Mouse (Mus musculus) kidney, adult 2 months (tissue): ENCODE results near the gene Zfp648. TPM values are rescaled to one million over a fixed set of nuclear protein-coding genes. Genes with fewer than 3 reads are reported as not detected.
A peak's percentile ranks its signal among the peaks of the same experiment; 100 is the strongest.

Experiments used
- DNase-seq: peaks from one replicate; pipeline ENCODE4 v3.0.0; 2021
- H3K27ac ChIP-seq: fragments of 200-500 bp; 2 replicates; pipeline ENCODE4 v1.5.1; 2012; ENCODE audit warnings: low read depth, low read length, control low read depth, inconsistent platforms; ENCODE audit not compliant: insufficient read depth
- H3K27me3 ChIP-seq: fragments of 200-500 bp; replicated peaks from 2 replicates; pipeline ENCODE4 v1.6.1; 2012; ENCODE audit warnings: mild to moderate bottlenecking, moderate library complexity, low read length, inconsistent platforms; ENCODE audit not compliant: control insufficient read depth, insufficient read depth
- H3K36me3 ChIP-seq: fragments of 200-500 bp; 2 replicates; pipeline ENCODE4 v1.6.1; 2012; ENCODE audit warnings: mild to moderate bottlenecking, moderate library complexity, low read length, inconsistent platforms; ENCODE audit not compliant: control insufficient read depth, insufficient read depth
- H3K4me1 ChIP-seq: fragments of 200-500 bp; 2 replicates; pipeline ENCODE4 v1.6.1; 2011; ENCODE audit warnings: low read length; ENCODE audit not compliant: control insufficient read depth, insufficient read depth
- H3K4me3 ChIP-seq: fragments of 200-500 bp; 2 replicates; pipeline ENCODE4 v1.5.1; 2011; ENCODE audit warnings: mild to moderate bottlenecking, low read depth, low read length, control low read depth; ENCODE audit not compliant: insufficient read depth
- CTCF ChIP-seq: fragments of 200-500 bp; conservative IDR thresholded peaks from 2 replicates; pipeline ENCODE4 v1.5.1; 2011; ENCODE audit warnings: low read depth, mild to moderate bottlenecking, control low read depth, low read length, moderate library complexity, mixed read lengths; ENCODE audit not compliant: insufficient read depth, insufficient read length
- POLR2A ChIP-seq: fragments of 200-500 bp; IDR thresholded peaks from one replicate; pipeline ENCODE4 v1.6.1; 2011; ENCODE audit warnings: low read depth, low read length, control low read depth
- WGBS: fragments of 180-500 bp; shearing (Covaris S2); methylation state at CpG from one replicate; pipeline ENCODE4 v1.1.7; 2018; 5-methylcytosine and 5-hydroxymethylcytosine counted together
- polyA plus RNA-seq: library from polyadenylated mRNA; depleted of rRNA; stranded (reverse); fragments of >200 nt; gene quantifications from 2 replicates; pipeline ENCODE4 v1.2.3, GENCODE M21; 2012

The Zfp648 gene
- polyA plus RNA-seq, 1 experiment, result 0.84 TPM

- no peaks in the 10 kb centered on the region for H3K36me3 ChIP-seq
- no peak for TF ChIP-seq POLR2A
- 0 out of 2 replicates have a peak, but pooled peaks have one; percentile 25 for TF ChIP-seq CTCF
- H3K4me3 ChIP-seq, result no peak overlapping the region
- DNase-seq, result no peak
- no peak overlapping the region for H3K27ac ChIP-seq
- no peaks in the 10 kb centered on the region for H3K4me1 ChIP-seq
- 54% methylated on average over 1 of the region's 1 CpGs for WGBS
- H3K27me3 ChIP-seq, result no peaks in the 10 kb centered on the region; the same call in 1 of the 2 replicates
These were observed 22.8 kb downstream of the Zfp648 start for GRCm38 (mm10) chr1:154223807-154224207.

DNA sequence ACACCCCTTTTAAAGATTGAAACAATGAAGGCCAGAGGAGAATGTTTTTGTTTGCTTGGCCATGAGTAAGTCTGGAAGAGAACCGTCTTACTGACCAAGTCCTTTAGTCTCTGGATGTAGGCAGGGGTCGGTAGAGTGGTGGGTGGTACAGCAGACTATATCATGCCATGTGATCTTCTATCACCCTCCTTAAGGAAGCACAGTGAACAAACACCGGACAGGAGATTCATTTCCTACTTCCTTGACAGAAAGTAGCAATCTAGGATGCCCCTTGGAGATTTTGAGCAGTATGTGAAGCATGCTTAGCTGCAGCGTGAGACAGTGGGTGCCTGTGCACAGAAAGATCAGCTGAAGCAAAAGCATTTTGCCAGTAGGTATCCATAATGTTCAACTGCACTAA lies 31.6 kb downstream of the Zfp648 start:
- no peaks in the 10 kb centered on the region for H3K27me3 ChIP-seq
- no peak overlapping the region for H3K27ac ChIP-seq
- TF ChIP-seq POLR2A (no peak), CTCF (no peak)
- no peaks in the 10 kb centered on the region for H3K36me3 ChIP-seq
- DNase-seq, result no peak
- H3K4me1 ChIP-seq, result no peaks in the 10 kb centered on the region; the same call in 1 of the 2 replicates
- WGBS, result 60% methylated on average over 4 of the region's 4 CpGs
- H3K4me3 ChIP-seq, result no peak overlapping the region

GRCm38 (mm10) chr1:154233033-154233432 lies 32.0 kb downstream of the Zfp648 start:
- no peak for TF ChIP-seq POLR2A
- TF ChIP-seq CTCF, result no peak
- DNase-seq, result no peak
- Histone ChIP-seq H3K27me3 (no peaks in the 10 kb centered on the region), H3K27ac (no peak overlapping the region), H3K4me1 (no peaks in the 10 kb centered on the region; the same call in 1 of the 2 replicates), H3K36me3 (no peaks in the 10 kb centered on the region), H3K4me3 (no peak overlapping the region)
- WGBS, result 62% methylated on average over 6 of the region's 6 CpGs

- 54% methylated on average over 9 of the region's 9 CpGs for WGBS
- Histone ChIP-seq H3K27me3 (no peaks in the 10 kb centered on the region), H3K4me1 (no peaks in the 10 kb centered on the region; the same call in 1 of the 2 replicates), H3K27ac (no peak overlapping the region), H3K4me3 (no peak overlapping the region), H3K36me3 (no peaks in the 10 kb centered on the region)
- no peak for DNase-seq
- TF ChIP-seq POLR2A (no peak), CTCF (no peak)
These were observed 33.8 kb downstream of the Zfp648 start for GRCm38 (mm10) chr1:154234814-154235213.

DNA sequence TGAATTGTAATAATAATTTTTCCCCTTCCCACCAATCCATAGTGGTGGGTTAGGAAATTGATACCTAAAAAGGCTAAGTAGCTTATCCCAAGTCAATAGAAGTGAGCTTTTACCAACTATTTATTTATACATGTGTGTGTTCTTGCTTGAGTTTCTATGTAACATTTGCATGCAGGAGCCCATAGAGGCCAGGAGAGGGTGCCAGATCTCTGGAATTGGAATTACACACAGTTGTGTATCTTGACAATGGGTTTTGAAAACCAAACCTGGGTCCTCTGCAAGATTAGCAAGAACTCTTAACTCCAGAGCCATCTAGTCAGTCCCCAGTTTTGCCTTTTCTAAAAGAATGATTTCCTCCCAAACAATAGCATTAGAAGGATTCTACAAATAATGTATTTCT lies 37.9 kb downstream of the Zfp648 start:
- Histone ChIP-seq H3K4me3 (no peak overlapping the region), H3K36me3 (no peaks in the 10 kb centered on the region), H3K27ac (no peak overlapping the region), H3K4me1 (no peaks in the 10 kb centered on the region; the same call in 1 of the 2 replicates), H3K27me3 (no peaks in the 10 kb centered on the region)
- no peak for TF ChIP-seq POLR2A
- TF ChIP-seq CTCF, result peak; percentile 33; the same call in 1 of the 2 replicates
- DNase-seq, result no peak

DNA sequence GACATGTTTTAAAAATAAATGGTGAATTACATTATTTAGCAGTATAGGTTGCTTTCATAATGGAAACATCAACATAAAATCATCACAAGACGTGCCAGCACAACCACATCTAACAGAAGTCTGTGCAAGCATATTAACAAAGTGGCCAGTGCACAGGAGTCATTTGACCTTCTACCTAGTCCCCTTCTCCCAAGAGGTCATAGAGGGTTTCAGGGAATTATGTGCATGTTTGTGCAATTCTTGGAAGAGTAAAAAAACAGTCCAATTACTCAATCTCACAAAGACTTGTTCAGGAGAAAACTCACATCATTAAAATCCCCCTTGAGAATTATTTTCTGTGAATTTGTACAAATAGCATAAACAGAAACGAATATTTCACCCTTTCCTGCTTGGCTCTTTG lies 50.2 kb downstream of the Zfp648 start:
- Histone ChIP-seq H3K36me3 (no peaks in the 10 kb centered on the region), H3K4me3 (no peak overlapping the region), H3K27me3 (no peaks in the 10 kb centered on the region), H3K4me1 (no peaks in the 10 kb centered on the region), H3K27ac (no peak overlapping the region)
- TF ChIP-seq POLR2A, result no peak
- no peak for TF ChIP-seq CTCF
- WGBS, result 66% methylated on average over 2 of the region's 2 CpGs
- DNase-seq, result no peak

DNA sequence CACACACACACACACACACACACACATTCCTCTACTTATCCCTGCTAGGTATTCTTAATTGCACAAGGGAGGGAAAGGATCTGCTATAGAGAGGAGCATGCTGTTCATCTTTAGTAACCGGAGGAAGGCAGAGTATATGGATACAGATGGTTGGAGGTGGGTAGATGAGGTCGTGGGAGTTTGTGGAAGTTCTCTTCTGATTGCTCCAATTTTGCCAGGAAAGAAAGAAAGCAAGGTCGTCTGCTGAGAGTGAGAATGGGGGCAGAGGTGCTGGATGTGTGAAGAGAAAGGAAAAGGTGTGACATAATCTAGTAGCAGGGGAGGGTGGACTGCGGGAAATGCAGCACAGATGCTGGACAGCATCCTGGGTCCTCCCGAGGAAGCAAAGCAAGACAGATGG lies 51.8 kb downstream of the Zfp648 start:
- H3K27ac ChIP-seq, result no peak overlapping the region
- TF ChIP-seq CTCF, result no peak
- H3K36me3 ChIP-seq, result no peaks in the 10 kb centered on the region
- no peak overlapping the region for H3K4me3 ChIP-seq
- 47% methylated on average over 5 of the region's 5 CpGs for WGBS
- DNase-seq, result no peak
- H3K4me1 ChIP-seq, result no peaks in the 10 kb centered on the region
- no peaks in the 10 kb centered on the region for H3K27me3 ChIP-seq
